In genomic region chr19:45030111-45030510, GRCm38 (mm10) we compare ENCODE assay signal across 8 mouse cellular contexts. TPM values are rescaled to one million over a fixed set of nuclear protein-coding genes. Genes with fewer than 3 reads are reported as not detected.
DNase-seq lines count a peak whose midpoint lies in the region; ATAC-seq and TF ChIP-seq lines count a peak whose summit lies in the region.

No protein-coding gene starts in this region.

- TF ChIP-seq POLR2A in embryonic fibroblast, embryonic 13.5 days (IDR thresholded peaks at IDR 0.05; ENCODE audit: low read depth, low read length): no peak
- no peak for TF ChIP-seq POLR2A in small intestine, adult 2 months (IDR thresholded peaks at IDR 0.05; ENCODE audit: low read depth, low read length)

- H3K4me1 ChIP-seq in forebrain, embryonic 11.5 days (replicated peaks; ENCODE audit: control insufficient read depth, insufficient read depth, low read length): no peaks in the 10 kb centered on the region
- H3K4me1 ChIP-seq in forebrain, embryonic 13.5 days: peaks cover 3% of the 10 kb centered on the region
- no peaks in the 10 kb centered on the region for H3K4me1 ChIP-seq in embryonic fibroblast, embryonic 13.5 days (ENCODE audit: control insufficient read depth, insufficient read depth, low read length)
- peaks cover 29% of the 10 kb centered on the region for H3K4me1 ChIP-seq in lung, embryonic 15.5 days
- peaks cover 18% of the 10 kb centered on the region for H3K4me1 ChIP-seq in small intestine, adult 2 months (ENCODE audit: control insufficient read depth, insufficient read depth, insufficient read length, low read length)

- peaks cover 15% of the 10 kb centered on the region for H3K36me3 ChIP-seq in forebrain, embryonic 11.5 days (ENCODE audit: control insufficient read depth, insufficient read depth, low read length)
- peaks cover 32% of the 10 kb centered on the region for H3K36me3 ChIP-seq in forebrain, embryonic 13.5 days (ENCODE audit: poor library complexity, severe bottlenecking)
- peaks cover 34% of the 10 kb centered on the region for H3K36me3 ChIP-seq in lung, embryonic 15.5 days
- peaks cover 14% of the 10 kb centered on the region for H3K36me3 ChIP-seq in small intestine, adult 2 months (ENCODE audit: control insufficient read depth, insufficient read depth, low read length)

- H3K27me3 ChIP-seq in forebrain, embryonic 11.5 days (ENCODE audit: control insufficient read depth, insufficient read depth, low read length): no peaks in the 10 kb centered on the region
- no peaks in the 10 kb centered on the region for H3K27me3 ChIP-seq in forebrain, embryonic 13.5 days
- no peaks in the 10 kb centered on the region for H3K27me3 ChIP-seq in lung, embryonic 15.5 days
- no peaks in the 10 kb centered on the region for H3K27me3 ChIP-seq in small intestine, adult 2 months (ENCODE audit: control insufficient read depth, insufficient read depth, low read length)

- H3K27ac ChIP-seq in forebrain, embryonic 11.5 days (ENCODE audit: low read depth, low read length): no peak overlapping the region
- no peak overlapping the region for H3K27ac ChIP-seq in forebrain, embryonic 13.5 days
- H3K27ac ChIP-seq in embryonic fibroblast, embryonic 13.5 days (ENCODE audit: insufficient read depth, low read length): no peak overlapping the region
- H3K27ac ChIP-seq in lung, embryonic 15.5 days: no peak overlapping the region
- no peak overlapping the region for H3K27ac ChIP-seq in small intestine, adult 2 months (ENCODE audit: insufficient read depth, low read depth, low read length)

- WGBS in forebrain, embryonic 11.5 days: 46% methylated on average over 8 of the region's 8 CpGs
- 31% methylated on average over 8 of the region's 8 CpGs for WGBS in forebrain, embryonic 13.5 days
- WGBS in lung, embryonic 15.5 days: 32% methylated on average over 8 of the region's 8 CpGs
- WGBS in small intestine, adult 2 months: 26% methylated on average over 8 of the region's 8 CpGs

- TF ChIP-seq CTCF in embryonic fibroblast, embryonic 13.5 days (IDR thresholded peaks at IDR 0.05; ENCODE audit: borderline replicate concordance, insufficient read depth, low read length): peak; percentile 89
- TF ChIP-seq CTCF in small intestine, adult 2 months (IDR thresholded peaks at IDR 0.05; ENCODE audit: extremely low read depth, insufficient read length, insufficient replicate concordance, low read depth, low read length): peak; percentile 86

- H3K4me2 ChIP-seq in forebrain, embryonic 11.5 days (ENCODE audit: low read depth, low read length, severe bottlenecking): no peak overlapping the region
- H3K4me2 ChIP-seq in forebrain, embryonic 13.5 days: no peak overlapping the region
- no peak overlapping the region for H3K4me2 ChIP-seq in lung, embryonic 15.5 days

- DNase-seq in forebrain, embryonic 11.5 days (ENCODE audit: low spot score): peak; percentile 87
- peak; percentile 80 for DNase-seq in 3T3-L1 (ENCODE audit: low read depth, low spot score)
- peak; percentile 80 for DNase-seq in adrenal gland, postnatal 10 days
- peak; percentile 56 for DNase-seq in kidney, adult 11 months

- no peak overlapping the region for H3K4me3 ChIP-seq in forebrain, embryonic 11.5 days (ENCODE audit: low read depth, low read length)
- no peak overlapping the region for H3K4me3 ChIP-seq in forebrain, embryonic 13.5 days
- H3K4me3 ChIP-seq in embryonic fibroblast, embryonic 13.5 days (ENCODE audit: insufficient read depth, low read length): no peak overlapping the region
- no peak overlapping the region for H3K4me3 ChIP-seq in lung, embryonic 15.5 days
- no peak overlapping the region for H3K4me3 ChIP-seq in small intestine, adult 2 months (ENCODE audit: low read depth, low read length)

- no peak overlapping the region for H3K9ac ChIP-seq in forebrain, embryonic 11.5 days (ENCODE audit: low read length)
- H3K9ac ChIP-seq in forebrain, embryonic 13.5 days: no peak overlapping the region
- H3K9ac ChIP-seq in lung, embryonic 15.5 days: no peak overlapping the region

- no peaks in the 10 kb centered on the region for H3K9me3 ChIP-seq in forebrain, embryonic 11.5 days (ENCODE audit: control insufficient read depth, low read length)
- no peaks in the 10 kb centered on the region for H3K9me3 ChIP-seq in forebrain, embryonic 13.5 days (replicated peaks)
- H3K9me3 ChIP-seq in lung, embryonic 15.5 days: no peaks in the 10 kb centered on the region

- peak; percentile 29 for ATAC-seq in forebrain, embryonic 11.5 days (replicated peaks; ENCODE audit: low FRiP score)
- ATAC-seq in forebrain, embryonic 13.5 days: no peak
- peak; percentile 4; the same call in 1 of the 2 replicates for ATAC-seq in lung, embryonic 15.5 days (ENCODE audit: borderline replicate concordance, extremely low read depth, low FRiP score, low TSS enrichment)

RNA-seq across cellular contexts. Expression of gene Pdzd7, which starts 15.4 kb away (rescaled TPM):
- polyA plus RNA-seq in forebrain, embryonic 11.5 days (2014; fragmentation: Nextera tagmentation; extraction: Ambion mirVana): 0.61 and 0.63 TPM in 2 replicates
- 0.92 and 1.5 TPM in 2 replicates for polyA plus RNA-seq in forebrain, embryonic 13.5 days (2015; fragmentation: Nextera tagmentation; extraction: Ambion mirVana)
- under 1 TPM; 0.21 to 0.48 TPM for total RNA-seq in adrenal gland, postnatal 10 days (2021)
- 0.42 and 0.74 TPM in 2 replicates for polyA plus RNA-seq in embryonic fibroblast, embryonic 13.5 days (2011; ENCODE audit: insufficient read length, low read depth, missing spikeins)
- 0.30 and 0.34 TPM in 2 replicates for polyA plus RNA-seq in lung, embryonic 15.5 days (2015; fragmentation: Nextera tagmentation; extraction: Ambion mirVana)
- 0.29 and 1.2 TPM in 2 replicates for polyA plus RNA-seq in small intestine, adult 2 months (2012; rRNA removed)

RNA-seq across cellular contexts. Expression of gene Lzts2, which starts 15.9 kb away (rescaled TPM):
- 52.7 and 56.9 TPM in 2 replicates for polyA plus RNA-seq in forebrain, embryonic 11.5 days (2014; fragmentation: Nextera tagmentation; extraction: Ambion mirVana)
- 24.5 and 24.7 TPM in 2 replicates for polyA plus RNA-seq in forebrain, embryonic 13.5 days (2015; fragmentation: Nextera tagmentation; extraction: Ambion mirVana)
- 10 to 100 TPM; 63.1 to 77.8 TPM for total RNA-seq in adrenal gland, postnatal 10 days (2021)
- polyA plus RNA-seq in embryonic fibroblast, embryonic 13.5 days (2011; ENCODE audit: insufficient read length, low read depth, missing spikeins): 54.1 and 62.0 TPM in 2 replicates
- 75.9 and 81.8 TPM in 2 replicates for polyA plus RNA-seq in lung, embryonic 15.5 days (2015; fragmentation: Nextera tagmentation; extraction: Ambion mirVana)
- 40.3 and 50.4 TPM in 2 replicates for polyA plus RNA-seq in small intestine, adult 2 months (2012; rRNA removed)

RNA-seq across cellular contexts. Expression of gene Sfxn3, which starts 17.2 kb away (rescaled TPM):
- 15.4 and 18.7 TPM in 2 replicates for polyA plus RNA-seq in forebrain, embryonic 11.5 days (2014; fragmentation: Nextera tagmentation; extraction: Ambion mirVana)
- polyA plus RNA-seq in forebrain, embryonic 13.5 days (2015; fragmentation: Nextera tagmentation; extraction: Ambion mirVana): 38.8 and 42.2 TPM in 2 replicates
- 10 to 100 TPM; 39.3 to 51.5 TPM for total RNA-seq in adrenal gland, postnatal 10 days (2021)
- polyA plus RNA-seq in embryonic fibroblast, embryonic 13.5 days (2011; ENCODE audit: insufficient read length, low read depth, missing spikeins): 94.9 and 96.8 TPM in 2 replicates
- polyA plus RNA-seq in lung, embryonic 15.5 days (2015; fragmentation: Nextera tagmentation; extraction: Ambion mirVana): 20.5 and 21.7 TPM in 2 replicates
- 8.8 and 9.5 TPM in 2 replicates for polyA plus RNA-seq in small intestine, adult 2 months (2012; rRNA removed)

RNA-seq across cellular contexts. Expression of gene Mrpl43, which starts 23.9 kb away (rescaled TPM):
- 71.4 and 78.1 TPM in 2 replicates for polyA plus RNA-seq in forebrain, embryonic 11.5 days (2014; fragmentation: Nextera tagmentation; extraction: Ambion mirVana)
- polyA plus RNA-seq in forebrain, embryonic 13.5 days (2015; fragmentation: Nextera tagmentation; extraction: Ambion mirVana): 82.2 and 89.7 TPM in 2 replicates
- 10 to 100 TPM; 50.0 to 58.3 TPM for total RNA-seq in adrenal gland, postnatal 10 days (2021)
- 31.1 and 36.9 TPM in 2 replicates for polyA plus RNA-seq in embryonic fibroblast, embryonic 13.5 days (2011; ENCODE audit: insufficient read length, low read depth, missing spikeins)
- polyA plus RNA-seq in lung, embryonic 15.5 days (2015; fragmentation: Nextera tagmentation; extraction: Ambion mirVana): 70.1 and 70.8 TPM in 2 replicates
- polyA plus RNA-seq in small intestine, adult 2 months (2012; rRNA removed): 71.9 and 126 TPM in 2 replicates

RNA-seq across cellular contexts. Expression of gene Twnk, which starts 24.6 kb away (rescaled TPM):
- 18.4 and 19.9 TPM in 2 replicates for polyA plus RNA-seq in forebrain, embryonic 11.5 days (2014; fragmentation: Nextera tagmentation; extraction: Ambion mirVana)
- polyA plus RNA-seq in forebrain, embryonic 13.5 days (2015; fragmentation: Nextera tagmentation; extraction: Ambion mirVana): 21.1 and 22.2 TPM in 2 replicates
- total RNA-seq in adrenal gland, postnatal 10 days (2021): 10 to 100 TPM; 26.2 to 29.5 TPM
- polyA plus RNA-seq in embryonic fibroblast, embryonic 13.5 days (2011; ENCODE audit: insufficient read length, low read depth, missing spikeins): 7.8 and 8.3 TPM in 2 replicates
- polyA plus RNA-seq in lung, embryonic 15.5 days (2015; fragmentation: Nextera tagmentation; extraction: Ambion mirVana): 17.8 and 20.8 TPM in 2 replicates
- 4.1 and 5.9 TPM in 2 replicates for polyA plus RNA-seq in small intestine, adult 2 months (2012; rRNA removed)
